Mouse (Mus musculus): ENCODE data around the gene Hadha. TPM values are rescaled to one million over a fixed set of nuclear protein-coding genes. Genes with fewer than 3 reads are reported as not detected.
A peak's percentile ranks its signal among the peaks of the same experiment; 100 is the strongest.

The Hadha gene
- total RNA-seq, 1 experiment = 102 TPM

DNA sequence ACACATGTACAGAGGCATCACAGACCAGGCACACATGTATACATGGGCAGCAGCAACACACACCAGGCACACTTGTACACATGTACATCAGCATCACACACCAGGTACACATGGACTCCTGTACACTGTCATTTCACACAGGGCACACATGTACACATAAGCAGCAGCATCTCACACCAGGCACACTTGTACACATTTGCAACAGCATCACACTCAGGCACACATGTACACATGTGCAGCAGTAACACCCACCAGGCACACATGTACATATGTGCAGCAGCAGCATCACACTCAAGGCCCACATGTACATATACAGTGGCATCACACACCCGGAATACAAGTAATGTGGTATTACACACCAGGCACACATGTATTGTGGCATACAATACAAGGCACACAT, 56.7 kb downstream of the Hadha start:
- Histone ChIP-seq H3K9ac (ENCODE audit: insufficient read depth, low read depth, low read length, poor library complexity, severe bottlenecking) (no peak overlapping the region), H3K27ac (ENCODE audit: insufficient read depth, low read depth, low read length, poor library complexity, severe bottlenecking) (no peak overlapping the region), H3K4me3 (ENCODE audit: insufficient read depth in 1 of 2, low read depth in 1 of 2, low read length in 2 of 2, poor library complexity in 1 of 2, severe bottlenecking in 1 of 2) (no peak overlapping the region), H3K36me3 (ENCODE audit: control insufficient read depth, insufficient read depth, low read length, poor library complexity, severe bottlenecking) (no peaks in the 10 kb centered on the region), H3K9me3 (ENCODE audit: control insufficient read depth, insufficient read depth, low read depth, low read length) (no peaks in the 10 kb centered on the region), H3K4me1 (ENCODE audit: control insufficient read depth in 2 of 2, insufficient read depth in 2 of 2, low read length in 2 of 2, poor library complexity in 1 of 2) (no peaks in the 10 kb centered on the region)
- DNase-seq (ENCODE audit: low read depth, low spot score) = no peak
- in situ Hi-C loops (cut with MboI; ENCODE audit: low sequenced_read_pairs in 2 of 2, unreplicated experiment in 2 of 2) = no loop called here
- TF ChIP-seq CHD2 (IDR thresholded peaks at IDR 0.05; ENCODE audit: low read depth, low read length) = no peak

- H3K36me3 ChIP-seq (ENCODE audit: control insufficient read depth, insufficient read depth, low read length, poor library complexity, severe bottlenecking) = no peaks in the 10 kb centered on the region
- in situ Hi-C loops (cut with MboI; ENCODE audit: low sequenced_read_pairs in 2 of 2, unreplicated experiment in 2 of 2) = no loop called here
- no peak overlapping the region for H3K27ac ChIP-seq (ENCODE audit: insufficient read depth, low read depth, low read length, poor library complexity, severe bottlenecking)
- no peak overlapping the region for H3K4me3 ChIP-seq (ENCODE audit: insufficient read depth in 1 of 2, low read depth in 1 of 2, low read length in 2 of 2, poor library complexity in 1 of 2, severe bottlenecking in 1 of 2)
- H3K4me1 ChIP-seq (ENCODE audit: control insufficient read depth in 2 of 2, insufficient read depth in 2 of 2, low read length in 2 of 2, poor library complexity in 1 of 2) = peaks cover 0 to 5% of the 10 kb centered on the region in 2 experiments; a peak in 1 of 4 replicates
- no peak for DNase-seq (ENCODE audit: low read depth, low spot score)
- H3K9me3 ChIP-seq (ENCODE audit: control insufficient read depth, insufficient read depth, low read depth, low read length) = no peaks in the 10 kb centered on the region
- TF ChIP-seq CHD2 (IDR thresholded peaks at IDR 0.05; ENCODE audit: low read depth, low read length) = no peak
- TF ChIP-seq HCFC1 (IDR thresholded peaks at IDR 0.05; ENCODE audit: borderline replicate concordance, insufficient read depth, low read length) = no peak
- TF ChIP-seq ZC3H11A (IDR thresholded peaks at IDR 0.05; ENCODE audit: borderline replicate concordance, low read depth, low read length) = no peak
- no peak for TF ChIP-seq MAFK (IDR thresholded peaks at IDR 0.05; ENCODE audit: insufficient read depth, low read depth, low read length)
- TF ChIP-seq ZNF384 (IDR thresholded peaks at IDR 0.05; ENCODE audit: low read depth, low read length) = no peak
- H3K9ac ChIP-seq (ENCODE audit: insufficient read depth, low read depth, low read length, poor library complexity, severe bottlenecking) = no peak overlapping the region
These were observed 59.2 kb downstream of the Hadha start for GRCm38 (mm10) chr5:30095731-30096130.

GRCm38 (mm10) chr5:30094399-30094798, 60.6 kb downstream of the Hadha start:
- no peaks in the 10 kb centered on the region for H3K9me3 ChIP-seq (ENCODE audit: control insufficient read depth, insufficient read depth, low read depth, low read length)
- DNase-seq (ENCODE audit: low read depth, low spot score) = no peak
- H3K4me1 ChIP-seq (ENCODE audit: control insufficient read depth in 2 of 2, insufficient read depth in 2 of 2, low read length in 2 of 2, poor library complexity in 1 of 2) = peaks cover 0 to 5% of the 10 kb centered on the region in 2 experiments; a peak in 1 of 4 replicates
- no peaks in the 10 kb centered on the region for H3K36me3 ChIP-seq (ENCODE audit: control insufficient read depth, insufficient read depth, low read length, poor library complexity, severe bottlenecking)
- TF ChIP-seq ZNF384 (IDR thresholded peaks at IDR 0.05; ENCODE audit: low read depth, low read length) = no peak
- TF ChIP-seq CHD2 (IDR thresholded peaks at IDR 0.05; ENCODE audit: low read depth, low read length) = no peak
- no peak for TF ChIP-seq ZC3H11A (IDR thresholded peaks at IDR 0.05; ENCODE audit: borderline replicate concordance, low read depth, low read length)
- TF ChIP-seq HCFC1 (IDR thresholded peaks at IDR 0.05; ENCODE audit: borderline replicate concordance, insufficient read depth, low read length) = no peak
- TF ChIP-seq MAFK (IDR thresholded peaks at IDR 0.05; ENCODE audit: insufficient read depth, low read depth, low read length) = no peak
- in situ Hi-C loops (cut with MboI; ENCODE audit: low sequenced_read_pairs in 2 of 2, unreplicated experiment in 2 of 2) = no loop called here
- H3K27ac ChIP-seq (ENCODE audit: insufficient read depth, low read depth, low read length, poor library complexity, severe bottlenecking) = no peak overlapping the region
- no peak overlapping the region for H3K9ac ChIP-seq (ENCODE audit: insufficient read depth, low read depth, low read length, poor library complexity, severe bottlenecking)
- H3K4me3 ChIP-seq (ENCODE audit: insufficient read depth in 1 of 2, low read depth in 1 of 2, low read length in 2 of 2, poor library complexity in 1 of 2, severe bottlenecking in 1 of 2) = no peak overlapping the region

DNA sequence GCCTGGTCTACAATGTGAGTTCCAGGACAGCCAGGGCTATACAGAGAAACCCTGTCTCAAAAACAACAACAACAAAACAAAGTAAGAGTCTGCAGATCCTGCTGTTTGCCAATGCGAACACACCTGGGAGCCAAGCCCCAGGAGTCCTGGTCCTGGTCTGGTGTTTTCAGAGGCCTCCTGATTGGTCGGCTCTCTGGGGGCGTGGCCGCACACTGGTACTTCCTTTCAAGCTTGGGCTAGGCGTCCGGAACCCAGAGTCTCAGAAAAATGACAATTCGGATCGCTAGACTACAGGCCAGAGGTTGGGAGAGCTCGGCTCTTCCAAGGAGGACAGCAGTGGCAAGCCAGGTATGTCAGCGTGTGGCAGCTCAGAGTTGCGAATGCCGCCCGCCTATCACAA, 62.3 kb downstream of the Hadha start:
- TF ChIP-seq HCFC1 (IDR thresholded peaks at IDR 0.05; ENCODE audit: borderline replicate concordance, insufficient read depth, low read length) = no peak
- TF ChIP-seq ZC3H11A (IDR thresholded peaks at IDR 0.05; ENCODE audit: borderline replicate concordance, low read depth, low read length) = no peak
- TF ChIP-seq ZNF384 (IDR thresholded peaks at IDR 0.05; ENCODE audit: low read depth, low read length) = no peak
- no peak for TF ChIP-seq MAFK (IDR thresholded peaks at IDR 0.05; ENCODE audit: insufficient read depth, low read depth, low read length)
- TF ChIP-seq CHD2 (IDR thresholded peaks at IDR 0.05; ENCODE audit: low read depth, low read length) = no peak

More for the DNA sequence above, 62.3 kb downstream of the Hadha start:
- Histone ChIP-seq H3K36me3 (ENCODE audit: control insufficient read depth, insufficient read depth, low read length, poor library complexity, severe bottlenecking) (no peaks in the 10 kb centered on the region), H3K4me1 (ENCODE audit: control insufficient read depth in 2 of 2, insufficient read depth in 2 of 2, low read length in 2 of 2, poor library complexity in 1 of 2) (peaks cover 0 to 5% of the 10 kb centered on the region in 2 experiments; a peak in 1 of 4 replicates), H3K9ac (ENCODE audit: insufficient read depth, low read depth, low read length, poor library complexity, severe bottlenecking) (peak overlapping the region; percentile 36; the same call in 1 of the 2 replicates), H3K27ac (ENCODE audit: insufficient read depth, low read depth, low read length, poor library complexity, severe bottlenecking) (no peak overlapping the region), H3K4me3 (ENCODE audit: insufficient read depth in 1 of 2, low read depth in 1 of 2, low read length in 2 of 2, poor library complexity in 1 of 2, severe bottlenecking in 1 of 2) (peak overlapping the region; percentile 33 to 58), H3K9me3 (ENCODE audit: control insufficient read depth, insufficient read depth, low read depth, low read length) (no peaks in the 10 kb centered on the region)
- in situ Hi-C loops (cut with MboI; ENCODE audit: low sequenced_read_pairs in 2 of 2, unreplicated experiment in 2 of 2) = no loop called here
- DNase-seq (ENCODE audit: low read depth, low spot score) = peak; percentile 59
